Mouse (Mus musculus): ENCODE data around the gene Pde10a. TPM values are rescaled to one million over a fixed set of nuclear protein-coding genes. Genes with fewer than 3 reads are reported as not detected.
A peak's percentile ranks its signal among the peaks of the same experiment; 100 is the strongest.

Pde10a gene
- total RNA-seq, 2 experiments from 2014 or later: 2.4 to 3.6 TPM

GRCm38 (mm10) chr17:8525971-8526740, 984 bp downstream of the Pde10a start:
- peak in 1 of 2 experiments; percentile 28 for DNase-seq

DNA sequence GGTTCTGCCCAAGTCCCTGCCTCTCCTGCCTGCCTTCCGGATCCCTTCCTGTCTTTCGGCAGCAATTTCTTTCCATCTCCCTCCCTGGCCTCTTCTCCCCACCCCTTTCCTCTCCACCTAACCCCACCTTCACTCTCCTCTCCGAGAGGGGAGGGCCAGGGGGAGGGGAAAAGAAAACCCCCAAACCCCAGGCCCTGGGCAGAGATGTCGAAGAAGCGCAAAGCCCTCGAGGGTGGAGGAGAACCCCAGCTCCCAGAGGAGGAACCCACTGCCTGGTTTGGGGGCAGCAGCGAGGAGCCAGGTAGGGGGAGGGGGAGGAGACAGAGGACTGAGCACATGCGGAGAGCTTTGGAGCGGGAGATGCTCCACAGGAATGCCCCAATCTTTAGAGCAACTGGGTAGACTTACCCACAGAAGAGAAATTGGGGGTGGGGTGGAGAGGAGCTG, 1.7 kb downstream of the Pde10a start:
- DNase-seq: no peak

- DNase-seq: no peak
Observed at GRCm38 (mm10) chr17:8528641-8529040, 3.5 kb downstream of the Pde10a start.

- no peak for DNase-seq
Observed at GRCm38 (mm10) chr17:8532609-8533008, 7.4 kb downstream of the Pde10a start.

- no peak for DNase-seq
Observed at GRCm38 (mm10) chr17:8533828-8534227, 8.7 kb downstream of the Pde10a start.

- no peak for DNase-seq
Observed at GRCm38 (mm10) chr17:8536522-8536921, 11.3 kb downstream of the Pde10a start.

- DNase-seq: no peak
Observed at GRCm38 (mm10) chr17:8538102-8538501, 12.9 kb downstream of the Pde10a start.

DNA sequence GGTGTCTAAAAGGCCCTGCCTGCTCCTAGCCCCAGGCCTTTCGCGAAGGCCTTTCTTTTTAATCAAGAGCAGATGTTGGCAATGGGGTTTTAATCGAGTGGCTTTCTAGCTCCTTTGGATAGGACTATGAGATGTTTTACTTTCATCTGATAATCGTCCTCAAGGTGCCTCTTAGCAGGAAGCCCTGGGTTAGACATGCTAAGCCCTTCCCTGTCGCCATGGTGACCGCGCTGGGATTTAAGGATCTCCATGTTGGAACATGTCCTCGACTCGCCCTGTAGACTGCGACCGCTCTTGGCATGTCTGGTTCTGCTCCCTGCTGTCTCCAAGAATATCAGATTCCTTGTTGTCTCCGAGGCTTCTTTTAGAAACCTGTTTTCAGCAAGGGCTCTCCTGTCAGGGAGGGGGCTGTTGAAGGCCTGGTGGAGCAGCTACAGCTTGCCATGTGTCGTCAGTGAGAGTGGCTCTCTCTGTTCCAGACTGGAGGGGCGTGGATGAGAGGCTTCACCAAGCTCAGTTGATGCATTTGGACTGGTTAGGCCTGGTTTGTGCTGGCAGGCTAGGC, 16.9 kb downstream of the Pde10a start:
- DNase-seq: no peak

- no peak for DNase-seq
Observed at GRCm38 (mm10) chr17:8546366-8546765, 21.2 kb downstream of the Pde10a start.

DNA sequence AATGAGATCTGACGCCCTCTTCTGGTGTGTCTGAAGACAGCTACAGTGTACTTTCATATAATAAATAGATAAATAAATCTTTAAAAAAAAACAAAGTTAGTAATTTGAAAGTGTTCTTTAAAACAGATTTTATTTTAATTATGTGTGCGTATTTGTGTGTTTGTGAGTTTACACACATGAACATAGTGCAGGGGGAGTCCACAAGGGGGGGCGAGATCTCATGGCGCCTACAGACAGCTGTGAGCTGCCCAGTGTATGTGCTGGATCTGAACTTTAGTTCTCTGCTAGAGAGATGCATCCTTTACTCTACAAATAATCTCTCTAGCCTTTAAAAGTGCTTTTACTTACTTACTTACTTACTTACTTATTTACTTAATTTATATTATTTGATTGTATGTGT, 23.6 kb downstream of the Pde10a start:
- no peak for DNase-seq

DNA sequence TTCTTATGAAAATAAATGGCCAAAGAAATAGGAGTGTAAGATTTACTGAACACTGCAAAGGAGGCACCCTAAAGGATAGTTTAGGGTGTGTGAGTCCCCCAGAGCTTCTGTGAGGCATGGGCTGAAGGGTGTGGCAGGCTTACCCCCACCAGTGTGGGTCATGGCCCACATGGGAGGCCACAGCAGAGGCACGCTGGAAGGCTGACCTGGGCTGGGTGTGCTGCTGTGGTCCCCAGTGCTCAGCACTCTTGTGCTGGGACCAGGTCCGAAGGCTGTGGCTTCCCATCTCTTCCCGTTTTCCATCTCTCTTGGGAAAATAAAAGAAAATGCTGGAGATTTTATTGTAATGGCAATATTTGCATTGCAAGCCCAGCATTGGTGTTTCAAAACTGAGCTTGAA, 26.5 kb downstream of the Pde10a start:
- no peak for DNase-seq

DNA sequence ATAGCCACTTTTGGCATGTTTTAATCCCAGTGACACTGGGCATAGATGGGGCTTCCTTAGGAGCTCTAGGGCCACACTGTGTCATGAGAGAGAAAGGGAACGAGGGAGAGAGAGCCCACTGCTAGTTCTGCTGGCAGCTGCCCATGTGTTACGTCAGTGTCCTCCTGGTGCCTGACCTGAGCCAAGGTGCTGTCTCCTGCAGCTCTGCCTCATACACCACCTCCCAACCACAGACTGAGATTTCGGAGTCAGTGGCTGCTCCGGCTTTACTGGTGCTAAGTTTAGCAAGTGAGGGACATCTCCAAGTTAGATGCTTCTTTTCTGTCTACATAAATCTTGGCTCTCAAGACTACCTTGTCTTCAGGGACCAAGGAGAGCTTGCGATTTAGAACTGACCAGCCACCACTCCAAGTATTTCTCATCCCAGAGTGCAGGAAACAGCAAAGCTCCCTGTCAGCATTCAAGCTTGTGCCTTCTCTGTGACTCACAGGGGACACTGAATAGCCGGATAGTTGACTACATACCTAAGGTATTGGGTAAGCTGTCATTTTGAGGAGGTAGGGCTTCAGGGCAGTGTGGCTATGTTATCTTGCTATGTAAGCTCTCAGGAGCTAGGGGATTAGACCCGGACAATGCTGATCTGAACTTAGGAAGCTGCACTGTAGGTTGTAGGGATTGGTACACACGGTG, 27.3 kb downstream of the Pde10a start:
- peak; percentile 11 to 20 for DNase-seq

DNA sequence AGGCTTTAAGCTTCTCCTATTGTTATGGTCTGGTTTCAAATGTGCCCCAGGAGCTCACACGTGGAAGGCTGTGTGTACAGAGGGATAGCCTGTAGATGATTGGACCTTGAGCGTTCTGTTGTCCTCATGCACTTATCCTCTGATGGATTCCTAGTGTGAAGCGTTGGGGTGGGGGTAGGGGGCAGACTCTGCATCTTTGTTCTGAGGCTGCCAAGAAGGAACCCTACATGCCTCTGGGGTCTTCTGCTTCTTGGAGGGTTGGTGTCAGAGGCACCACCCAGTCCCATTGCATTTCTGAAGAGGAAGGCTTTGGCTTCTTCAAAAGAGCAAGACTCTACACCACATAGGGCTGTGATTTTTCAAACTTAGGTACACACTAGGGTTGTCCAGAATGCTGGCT, 28.4 kb downstream of the Pde10a start:
- no peak for DNase-seq

- no peak for DNase-seq
Observed at GRCm38 (mm10) chr17:8554219-8554618, 29.0 kb downstream of the Pde10a start.

DNA sequence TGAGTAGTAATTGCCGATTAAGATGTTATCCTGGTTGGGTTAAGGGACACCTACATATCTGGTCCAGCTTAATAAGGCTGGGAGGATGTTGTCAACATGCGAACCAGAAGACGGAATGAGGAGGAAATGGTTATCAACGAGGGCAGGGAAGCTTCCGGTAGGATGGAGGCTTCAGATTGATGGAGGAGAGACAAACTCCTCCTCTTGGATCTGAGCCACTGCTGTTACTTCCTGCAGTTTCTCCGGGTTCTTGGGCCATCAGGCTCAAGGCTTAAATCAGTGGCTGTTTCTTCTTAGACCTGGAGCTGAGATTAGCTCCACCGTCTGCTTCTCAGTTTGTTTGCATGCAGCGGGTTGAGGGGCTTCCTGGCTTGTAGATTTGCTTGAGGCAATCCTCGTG, 30.6 kb downstream of the Pde10a start:
- DNase-seq: no peak

DNA sequence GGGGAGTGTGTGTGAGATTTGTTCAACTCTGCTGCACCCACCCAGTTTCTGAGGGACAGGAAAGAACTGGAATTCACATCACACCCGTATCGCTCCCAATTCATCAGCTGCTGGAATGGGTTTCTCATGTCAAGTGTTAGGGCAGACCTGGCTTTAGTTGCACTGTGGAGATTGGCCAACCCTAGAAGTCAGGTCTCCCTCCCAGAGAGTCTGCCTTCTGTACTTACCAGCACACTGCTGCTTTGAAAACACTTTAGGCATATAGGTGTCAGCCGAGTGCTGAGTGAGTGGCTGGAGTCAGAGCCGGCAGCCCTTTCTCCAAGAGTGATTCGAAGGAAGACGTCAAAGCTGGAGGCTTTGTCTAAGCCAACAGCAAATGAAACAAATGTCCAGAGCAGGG, 31.1 kb downstream of the Pde10a start:
- no peak for DNase-seq

DNA sequence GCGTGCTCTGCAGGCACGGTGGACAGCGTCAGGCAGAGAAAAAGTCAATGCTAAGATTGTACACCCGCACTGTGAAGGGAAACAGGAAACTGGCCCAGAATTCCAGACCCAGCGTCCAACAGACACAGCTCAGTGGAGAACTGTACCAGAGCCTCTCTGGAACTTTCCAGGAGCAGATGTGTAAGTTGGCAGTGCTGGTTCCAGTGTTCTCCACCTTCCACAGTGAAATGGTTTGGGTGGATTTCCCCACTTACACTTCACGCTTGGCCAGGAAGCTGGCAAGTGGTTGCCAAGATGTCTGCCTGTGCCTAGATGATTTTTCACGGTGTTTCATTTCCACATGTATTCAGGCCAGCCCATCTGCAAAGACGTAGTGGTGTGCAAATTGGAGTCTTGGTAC, 32.8 kb downstream of the Pde10a start:
- no peak for DNase-seq

GRCm38 (mm10) chr17:8562101-8562885, 37.1 kb downstream of the Pde10a start:
- DNase-seq: no peak

DNA sequence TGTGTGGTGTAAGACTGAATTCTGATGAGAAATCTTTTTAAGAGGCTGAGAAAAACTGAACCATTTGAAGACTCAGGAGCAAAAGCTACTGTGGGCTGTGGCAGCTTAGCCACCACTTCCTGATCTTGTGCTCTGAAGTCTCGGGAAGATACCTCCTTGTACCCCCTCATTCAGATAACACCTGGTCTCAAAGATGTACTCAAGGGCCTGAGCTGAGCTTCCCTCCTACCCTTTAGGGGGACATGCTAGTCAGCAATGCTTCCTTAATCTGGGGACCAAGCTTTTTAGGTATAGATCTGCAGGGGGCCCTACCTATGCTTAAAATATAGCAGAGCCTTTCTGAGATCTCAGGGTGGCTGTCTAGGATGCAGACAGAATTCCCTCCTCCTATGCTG, 37.7 kb downstream of the Pde10a start:
- DNase-seq: no peak

DNA sequence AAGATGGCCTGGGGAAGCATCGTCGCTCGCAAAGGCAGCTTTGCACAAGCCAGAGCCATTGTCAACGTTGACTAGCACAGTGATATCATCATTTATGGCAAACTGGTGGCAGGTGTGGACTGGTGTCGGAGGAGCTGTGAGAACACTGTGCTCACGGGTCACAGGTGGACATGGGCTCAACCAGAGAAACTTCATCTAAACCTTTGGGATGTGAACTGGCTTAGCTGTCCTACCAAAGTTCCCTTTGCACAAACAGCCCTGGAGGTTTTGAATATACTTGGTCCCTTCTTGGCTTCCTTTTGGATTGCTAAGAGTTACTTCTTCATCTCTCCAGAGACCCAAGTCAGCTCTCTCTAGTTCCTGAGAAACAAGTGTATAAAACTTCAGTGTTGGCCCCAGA, 41.7 kb downstream of the Pde10a start, which contains the start of gene Gm17087:
TSS of gene Gm17087 (minus strand) at position 101 of the 400 bp plus-strand sequence.
- no peak for DNase-seq

- DNase-seq: no peak
Observed at GRCm38 (mm10) chr17:8573542-8574260, 48.5 kb downstream of the Pde10a start.

GRCm38 (mm10) chr17:8580360-8580759, 55.2 kb downstream of the Pde10a start:
- DNase-seq: peak in 1 of 2 experiments; percentile 12

Data from heart, adult 18-20 months (tissue).